In genomic region chr4:63403040-63403959, GRCm38 (mm10) we compare ENCODE assay signal across 8 mouse cellular contexts. TPM values are rescaled to one million over a fixed set of nuclear protein-coding genes. Genes with fewer than 3 reads are reported as not detected.
DNase-seq lines count a peak whose midpoint lies in the region; ATAC-seq and TF ChIP-seq lines count a peak whose summit lies in the region.

Gene Akna, minus strand, starts transcription at chr4:63403354.

- no peak for TF ChIP-seq CTCF in bone marrow, adult 2 months (IDR thresholded peaks at IDR 0.05; ENCODE audit: control insufficient read depth, insufficient read depth, low read length)

- WGBS in bone marrow, adult 2 months: 5% methylated on average over 17 of the region's 17 CpGs
- 5% methylated on average over 17 of the region's 17 CpGs for WGBS in forebrain, embryonic 15.5 days
- 8% methylated on average over 17 of the region's 17 CpGs for WGBS in large intestine, adult 2 months
- 23% methylated on average over 17 of the region's 17 CpGs for WGBS in neural tube, embryonic 14.5 days

- ATAC-seq in forebrain, embryonic 15.5 days (replicated peaks): peak; percentile 83
- peak; percentile 82 for ATAC-seq in neural tube, embryonic 14.5 days (ENCODE audit: low read depth)

- H3K36me3 ChIP-seq in forebrain, embryonic 15.5 days: no peaks in the 10 kb centered on the region
- H3K36me3 ChIP-seq in neural tube, embryonic 14.5 days (ENCODE audit: control insufficient read depth, insufficient read depth, low read length): no peaks in the 10 kb centered on the region

- no peaks in the 10 kb centered on the region for H3K27me3 ChIP-seq in forebrain, embryonic 15.5 days
- H3K27me3 ChIP-seq in neural tube, embryonic 14.5 days (ENCODE audit: control insufficient read depth, insufficient read depth, low read length): no peaks in the 10 kb centered on the region

- peak within 1 kb of the TSS; percentile 36 for H3K4me2 ChIP-seq in forebrain, embryonic 15.5 days (replicated peaks)
- H3K4me2 ChIP-seq in neural tube, embryonic 14.5 days (ENCODE audit: low read depth, low read length): peak within 1 kb of the TSS; percentile 3; the same call in 1 of the 2 replicates

- TF ChIP-seq POLR2A in bone marrow, adult 2 months (IDR thresholded peaks at IDR 0.05; ENCODE audit: borderline replicate concordance, control insufficient read depth, low read depth, low read length): peak; percentile 98

- intact Hi-C loops in heart, postnatal 14 days (cut with DNase I): no loop called here

- H3K4me1 ChIP-seq in bone marrow, adult 2 months (ENCODE audit: control insufficient read depth, insufficient read depth, low read length): peaks cover 19% of the 10 kb centered on the region
- H3K4me1 ChIP-seq in forebrain, embryonic 15.5 days: peaks cover 91% of the 10 kb centered on the region
- peaks cover 24% of the 10 kb centered on the region for H3K4me1 ChIP-seq in neural tube, embryonic 14.5 days (ENCODE audit: control insufficient read depth, insufficient read depth, low read length)

- peak within 1 kb of the TSS; percentile 20 for H3K9ac ChIP-seq in forebrain, embryonic 15.5 days (replicated peaks)
- no peak within 1 kb of the TSS for H3K9ac ChIP-seq in neural tube, embryonic 14.5 days (replicated peaks; ENCODE audit: low read depth, low read length)

- H3K9me3 ChIP-seq in forebrain, embryonic 15.5 days: no peaks in the 10 kb centered on the region
- no peaks in the 10 kb centered on the region for H3K9me3 ChIP-seq in neural tube, embryonic 14.5 days (ENCODE audit: control insufficient read depth, low read length)

- H3K4me3 ChIP-seq in bone marrow, adult 2 months (replicated peaks; ENCODE audit: control insufficient read depth, low read depth, low read length): peak within 1 kb of the TSS; percentile 89
- H3K4me3 ChIP-seq in forebrain, embryonic 15.5 days: peak within 1 kb of the TSS; percentile 19
- H3K4me3 ChIP-seq in neural tube, embryonic 14.5 days (ENCODE audit: low read depth, low read length): peak within 1 kb of the TSS; percentile 12; the same call in 1 of the 2 replicates

- H3K27ac ChIP-seq in bone marrow, adult 2 months (ENCODE audit: control insufficient read depth, insufficient read depth, low read depth, low read length, poor library complexity): peak within 1 kb of the TSS; percentile 97
- H3K27ac ChIP-seq in forebrain, embryonic 15.5 days (replicated peaks): peak within 1 kb of the TSS; percentile 84
- H3K27ac ChIP-seq in neural tube, embryonic 14.5 days (ENCODE audit: low read depth, low read length): peak within 1 kb of the TSS; percentile 58

- DNase-seq in B cell, adult 2 months: peak; percentile 73 to 74
- DNase-seq in heart, postnatal 14 days: peak; percentile 94 to 95
- DNase-seq in large intestine, adult 2 months (ENCODE audit: low read depth, low spot score): peak; percentile 47
- peak; percentile 92 to 95 for DNase-seq in lung, adult 18-20 months
- peak; percentile 75 for DNase-seq in testis, postnatal 14 days (ENCODE audit: low spot score)

RNA-seq across cellular contexts. Expression of gene Akna, which starts in this region (rescaled TPM):
- polyA plus RNA-seq in bone marrow, adult 2 months (2011; ENCODE audit: insufficient read depth, insufficient read length, low replicate concordance, missing spikeins): 34.5 and 61.0 TPM in 2 replicates
- 12.4 and 16.0 TPM in 2 replicates for polyA plus RNA-seq in forebrain, embryonic 15.5 days (2015; fragmentation: Nextera tagmentation; extraction: Ambion mirVana)
- total RNA-seq in heart, postnatal 14 days (2021): 1 to 10 TPM; 4.3 to 6.2 TPM
- polyA plus RNA-seq in large intestine, adult 2 months (2012; rRNA removed): 7.6 and 8.7 TPM in 2 replicates
- 2.5 and 3.8 TPM in 2 replicates for polyA plus RNA-seq in neural tube, embryonic 14.5 days (2014; fragmentation: Nextera tagmentation; extraction: Ambion mirVana)

Comparison
In these comparisons a context has a peak if more than half of its experiments do, and no peak if none do; other contexts are left out.
1. Peak in every context shown above with its lines: DNase-seq, ATAC-seq, H3K4me3 ChIP-seq and H3K27ac ChIP-seq.
2. H3K4me3 ChIP-seq: peak in every context shown above with its lines; median percentile 89 in bone marrow, adult 2 months; 19 in forebrain, embryonic 15.5 days; 12 in neural tube, embryonic 14.5 days.